28 mouse cellular contexts compared by ENCODE assay signal in the genomic region with DNA sequence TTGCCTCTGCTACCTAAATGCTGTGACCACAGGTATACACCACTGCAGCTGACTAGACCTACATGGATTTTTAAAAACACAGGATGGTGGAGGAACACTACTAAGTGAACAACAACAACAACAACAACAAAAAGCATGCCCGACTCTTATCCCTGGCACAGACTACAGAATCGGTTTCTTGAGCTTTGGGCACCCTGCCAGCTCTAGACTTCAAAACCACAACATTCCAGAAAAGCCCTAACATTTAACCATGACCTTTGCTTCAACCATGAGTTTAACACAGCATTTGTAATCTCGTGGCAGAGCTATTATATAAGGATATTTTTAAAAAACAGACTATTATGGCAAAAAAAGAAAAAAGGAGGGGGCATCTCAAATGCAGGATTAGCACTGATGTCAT.
A peak's percentile ranks its signal among the peaks of the same experiment; 100 is the strongest.
DNase-seq lines count a peak whose midpoint lies in the region; ATAC-seq and TF ChIP-seq lines count a peak whose summit lies in the region.
"Had no signal": no experiment of that assay in that cellular context is flagged by ENCODE, and none has a peak within 500 bp of the region (broad histone marks: within the 10 kb centered on the region; RNA-seq: fewer than 3 reads in every experiment).

No protein-coding gene starts in this region.

- no peaks in the 10 kb centered on the region for H3K27me3 ChIP-seq in embryonic facial prominence, embryonic 14.5 days (replicated peaks; ENCODE audit: control insufficient read depth, insufficient read depth, low read length)
- no peaks in the 10 kb centered on the region for H3K27me3 ChIP-seq in embryonic facial prominence, embryonic 10.5 days (replicated peaks; ENCODE audit: low read depth, poor library complexity, severe bottlenecking)
- no peaks in the 10 kb centered on the region for H3K27me3 ChIP-seq in lung, embryonic 14.5 days (ENCODE audit: insufficient read depth, low read length)
- H3K27me3 ChIP-seq in Patski: no peaks in the 10 kb centered on the region
- H3K27me3 ChIP-seq: embryonic facial prominence, embryonic 12.5 days; heart, embryonic 12.5 days; hindbrain, embryonic 13.5 days; limb, embryonic 15.5 days; liver, embryonic 15.5 days; lung, embryonic 15.5 days; midbrain, embryonic 13.5 days had no signal

- no peak overlapping the region for H3K27ac ChIP-seq in embryonic facial prominence, embryonic 14.5 days (replicated peaks; ENCODE audit: low read depth, low read length)
- H3K27ac ChIP-seq in embryonic facial prominence, embryonic 10.5 days (replicated peaks): no peak overlapping the region
- no peak overlapping the region for H3K27ac ChIP-seq in lung, embryonic 14.5 days (ENCODE audit: low read depth)
- H3K27ac ChIP-seq: embryonic facial prominence, embryonic 12.5 days; heart, adult 2 months; hindbrain, embryonic 13.5 days; limb, embryonic 10.5 days; limb, embryonic 15.5 days; liver, embryonic 15.5 days; lung, embryonic 15.5 days; macrophage; midbrain, embryonic 13.5 days had no signal

- H3K9me3 ChIP-seq in embryonic facial prominence, embryonic 14.5 days (ENCODE audit: control insufficient read depth, low read length): no peaks in the 10 kb centered on the region
- H3K9me3 ChIP-seq in embryonic facial prominence, embryonic 10.5 days: no peaks in the 10 kb centered on the region
- no peaks in the 10 kb centered on the region for H3K9me3 ChIP-seq in lung, embryonic 14.5 days (ENCODE audit: low read depth, low read length)
- H3K9me3 ChIP-seq: embryonic facial prominence, embryonic 12.5 days; G1E; heart, embryonic 12.5 days; hindbrain, embryonic 13.5 days; limb, embryonic 10.5 days; limb, embryonic 15.5 days; liver, embryonic 15.5 days; lung, embryonic 15.5 days; midbrain, embryonic 13.5 days had no signal

- no peaks in the 10 kb centered on the region for H3K4me1 ChIP-seq in embryonic facial prominence, embryonic 14.5 days (ENCODE audit: control insufficient read depth, insufficient read depth, low read length)
- H3K4me1 ChIP-seq in embryonic facial prominence, embryonic 10.5 days: no peaks in the 10 kb centered on the region
- H3K4me1 ChIP-seq in lung, embryonic 14.5 days (ENCODE audit: insufficient read depth): no peaks in the 10 kb centered on the region
- H3K4me1 ChIP-seq: heart, embryonic 12.5 days; hindbrain, embryonic 13.5 days; limb, embryonic 10.5 days; limb, embryonic 15.5 days; liver, embryonic 15.5 days; midbrain, embryonic 13.5 days had no signal

- no peak for ATAC-seq in embryonic facial prominence, embryonic 14.5 days (ENCODE audit: low read depth)
- ATAC-seq in lung, embryonic 14.5 days (ENCODE audit: insufficient read depth): no peak; the same call in 1 of the 2 replicates
- no peak for ATAC-seq in Patski
- ATAC-seq: forebrain, postnatal 0 days; intestine, embryonic 16.5 days; midbrain, embryonic 13.5 days had no signal

- WGBS in embryonic facial prominence, embryonic 14.5 days: 32% methylated on average over 3 of the region's 3 CpGs
- WGBS in embryonic facial prominence, embryonic 10.5 days: 84% methylated on average over 3 of the region's 3 CpGs
- 38% methylated on average over 3 of the region's 3 CpGs for WGBS in lung, embryonic 14.5 days

- in situ Hi-C loops in Patski (cut with MboI; ENCODE audit: low pct_unique_long_range_greater_than_20kb): no loop called here

- TF ChIP-seq CTCF in lung, embryonic 14.5 days (IDR thresholded peaks at IDR 0.05; ENCODE audit: low read depth): no peak
- no peak for TF ChIP-seq CTCF in Patski (IDR thresholded peaks at IDR 0.05)

- POLR2A ChIA-PET in Patski (lab: Charles Lee): interaction anchor here (0.6 kb wide), 1 partner anchor 52 kb away, joined by 8 read pairs; no protein-coding TSS in a partner anchor

- 0 out of 2 replicates have a peak, but pooled peaks cover 6% of the 10 kb centered on the region for H3K36me3 ChIP-seq in embryonic facial prominence, embryonic 14.5 days (ENCODE audit: control insufficient read depth, insufficient read depth, low read length)
- peaks cover 10% of the 10 kb centered on the region; the same call in 1 of the 2 replicates for H3K36me3 ChIP-seq in embryonic facial prominence, embryonic 10.5 days (replicated peaks)
- no peaks in the 10 kb centered on the region for H3K36me3 ChIP-seq in lung, embryonic 14.5 days (ENCODE audit: insufficient read depth)
- H3K36me3 ChIP-seq: embryonic facial prominence, embryonic 12.5 days; G1E; hindbrain, embryonic 13.5 days; limb, embryonic 10.5 days; limb, embryonic 15.5 days; liver, embryonic 15.5 days; lung, embryonic 15.5 days; midbrain, embryonic 13.5 days had no signal

- CTCF ChIA-PET in Patski (lab: Charles Lee): no interaction called here

- H3K9ac ChIP-seq in embryonic facial prominence, embryonic 14.5 days (ENCODE audit: low read depth, low read length): no peak overlapping the region
- no peak overlapping the region for H3K9ac ChIP-seq in lung, embryonic 14.5 days
- H3K9ac ChIP-seq: embryonic facial prominence, embryonic 12.5 days; forebrain, postnatal 0 days; heart, embryonic 12.5 days; hindbrain, embryonic 13.5 days; limb, embryonic 15.5 days; liver, embryonic 15.5 days; lung, embryonic 15.5 days; midbrain, embryonic 13.5 days had no signal

- peak; percentile 54 for DNase-seq in embryonic facial prominence, embryonic 14.5 days (ENCODE audit: low spot score)
- DNase-seq in embryonic facial prominence, embryonic 10.5 days (ENCODE audit: low spot score): no peak
- peak; percentile 69 for DNase-seq in lung, embryonic 14.5 days
- no peak for DNase-seq in lung, postnatal 36 days
- DNase-seq in Patski (ENCODE audit: low read depth, low spot score): peak; percentile 13
- peak; percentile 24 to 44 for DNase-seq in kidney, postnatal 36 days
- DNase-seq in B cell, adult 2 months: no peak
- DNase-seq: cerebellum, adult 11 months; cerebellum, adult 9-10 months; cerebellum, postnatal 36 days; forebrain, postnatal 0 days; heart, adult 2 months; heart, postnatal 4 days; retina, postnatal 1 day; right cerebral cortex, postnatal 14 days; thymus, postnatal 4 days had no signal

- no peak overlapping the region for H3K4me3 ChIP-seq in embryonic facial prominence, embryonic 14.5 days (ENCODE audit: low read depth, low read length)
- no peak overlapping the region for H3K4me3 ChIP-seq in embryonic facial prominence, embryonic 10.5 days
- no peak overlapping the region for H3K4me3 ChIP-seq in lung, embryonic 14.5 days (ENCODE audit: low read depth, low read length)
- H3K4me3 ChIP-seq: embryonic facial prominence, embryonic 12.5 days; erythroblast, embryonic 14.5 days; heart, adult 2 months; heart, embryonic 12.5 days; hindbrain, embryonic 13.5 days; limb, embryonic 10.5 days; limb, embryonic 15.5 days; liver, embryonic 15.5 days; lung, embryonic 15.5 days; midbrain, embryonic 13.5 days had no signal

- no peak overlapping the region for H3K4me2 ChIP-seq in embryonic facial prominence, embryonic 14.5 days (ENCODE audit: low read depth, low read length)
- no peak overlapping the region for H3K4me2 ChIP-seq in lung, embryonic 14.5 days
- H3K4me2 ChIP-seq: embryonic facial prominence, embryonic 12.5 days; heart, embryonic 12.5 days; hindbrain, embryonic 13.5 days; limb, embryonic 15.5 days; liver, embryonic 15.5 days; lung, embryonic 15.5 days; midbrain, embryonic 13.5 days had no signal

Comparison
In these comparisons a context has a peak if more than half of its experiments do, and no peak if none do; other contexts are left out.
1. DNase-seq: peak in embryonic facial prominence, embryonic 14.5 days (single experiment), lung, embryonic 14.5 days (single experiment), Patski (single experiment) and kidney, postnatal 36 days (2 of 2); none in embryonic facial prominence, embryonic 10.5 days (single experiment), lung, postnatal 36 days (single experiment) and B cell, adult 2 months (0 of 2).